ENCODE assay signal across 13 mouse cellular contexts in the genomic region with DNA sequence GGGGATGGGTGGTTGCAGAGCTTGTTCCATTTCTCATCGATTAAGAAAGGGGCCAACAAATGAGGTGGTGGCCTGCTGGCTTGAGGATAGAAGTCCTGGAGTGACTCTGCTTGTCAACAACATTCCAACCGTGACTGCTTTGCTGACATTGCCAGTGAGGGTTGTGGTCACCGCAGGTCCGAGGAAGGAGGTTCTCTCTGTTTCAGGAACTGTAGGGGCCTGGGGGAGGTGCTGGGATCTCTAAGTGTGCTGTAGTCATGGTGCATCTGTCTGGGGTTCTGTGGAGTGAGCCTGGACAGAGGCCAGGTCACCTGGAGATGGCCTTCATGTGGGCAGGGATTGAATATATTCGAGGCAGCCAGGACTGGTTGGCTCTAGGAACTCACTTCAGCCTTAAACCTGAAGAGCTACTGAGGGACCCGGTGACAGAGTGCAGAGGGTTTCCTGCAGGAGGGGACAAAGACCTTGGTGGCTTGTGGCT. TPM values are rescaled to one million over a fixed set of nuclear protein-coding genes. Genes with fewer than 3 reads are reported as not detected.
DNase-seq lines count a peak whose midpoint lies in the region; ATAC-seq and TF ChIP-seq lines count a peak whose summit lies in the region.
"Had no signal": no experiment of that assay in that cellular context is flagged by ENCODE, and none has a peak within 500 bp of the region (broad histone marks: within the 10 kb centered on the region; RNA-seq: fewer than 3 reads in every experiment).

No protein-coding gene starts in this region.

- H3K36me3 ChIP-seq in lung, postnatal 0 days (ENCODE audit: insufficient read depth, low read length) = no peaks in the 10 kb centered on the region
- H3K36me3 ChIP-seq: embryonic facial prominence, embryonic 15.5 days; lung, embryonic 15.5 days; neural tube, embryonic 13.5 days had no signal

- H3K4me2 ChIP-seq in lung, postnatal 0 days (replicated peaks; ENCODE audit: low read depth, low read length) = no peak overlapping the region
- H3K4me2 ChIP-seq: embryonic facial prominence, embryonic 15.5 days; lung, embryonic 15.5 days; neural tube, embryonic 13.5 days had no signal

- H3K4me1 ChIP-seq in lung, postnatal 0 days (ENCODE audit: insufficient read depth, low read depth, low read length) = peaks cover 23% of the 10 kb centered on the region
- H3K4me1 ChIP-seq in embryonic fibroblast, embryonic 13.5 days (ENCODE audit: control insufficient read depth, insufficient read depth, low read length) = peaks cover 23% of the 10 kb centered on the region

- no peak overlapping the region for H3K4me3 ChIP-seq in lung, postnatal 0 days (ENCODE audit: low read depth, low read length)
- H3K4me3 ChIP-seq in embryonic fibroblast, embryonic 13.5 days (ENCODE audit: insufficient read depth, low read length) = no peak overlapping the region
- H3K4me3 ChIP-seq: embryonic facial prominence, embryonic 15.5 days; lung, embryonic 15.5 days; neural tube, embryonic 13.5 days had no signal

- no peaks in the 10 kb centered on the region for H3K27me3 ChIP-seq in lung, postnatal 0 days (replicated peaks; ENCODE audit: insufficient read depth, low read length)
- H3K27me3 ChIP-seq: embryonic facial prominence, embryonic 15.5 days; lung, embryonic 15.5 days; neural tube, embryonic 13.5 days had no signal

- H3K9ac ChIP-seq in lung, postnatal 0 days (replicated peaks; ENCODE audit: low read depth) = no peak overlapping the region
- H3K9ac ChIP-seq: embryonic facial prominence, embryonic 15.5 days; lung, embryonic 15.5 days; neural tube, embryonic 13.5 days had no signal

- peak; percentile 11; the same call in 1 of the 2 replicates for ATAC-seq in lung, postnatal 0 days
- peak; percentile 41 for ATAC-seq in megakaryocyte, adult 5-6 weeks (ENCODE audit: poor library complexity, severe bottlenecking)

- H3K9me3 ChIP-seq in lung, postnatal 0 days (ENCODE audit: low read length) = no peaks in the 10 kb centered on the region
- H3K9me3 ChIP-seq: embryonic facial prominence, embryonic 15.5 days; lung, embryonic 15.5 days; neural tube, embryonic 13.5 days had no signal

- TF ChIP-seq EP300 in lung, postnatal 0 days (IDR thresholded peaks at IDR 0.05) = no peak

- H3K27ac ChIP-seq in lung, postnatal 0 days (ENCODE audit: low read length) = no peak overlapping the region
- H3K27ac ChIP-seq in embryonic fibroblast, embryonic 13.5 days (ENCODE audit: insufficient read depth, low read length) = peak overlapping the region; percentile 14; the same call in 1 of the 2 replicates
- H3K27ac ChIP-seq: embryonic facial prominence, embryonic 15.5 days; lung, embryonic 15.5 days had no signal

- peak; percentile 94 for DNase-seq in heart, adult 11 months
- no peak for DNase-seq in heart, adult 18-20 months
- peak; percentile 30 for DNase-seq in lung, postnatal 0 days (ENCODE audit: low spot score)
- DNase-seq in lung, postnatal 14 days = no peak
- DNase-seq in spleen, postnatal 14 days (ENCODE audit: low spot score in 2 of 2) = no peak
- no peak for DNase-seq in embryo, embryonic 11 days
- DNase-seq: spleen, adult 18-20 months; thymus, postnatal 4 days had no signal

- TF ChIP-seq POLR2A in embryonic fibroblast, embryonic 13.5 days (IDR thresholded peaks at IDR 0.05; ENCODE audit: low read depth, low read length) = no peak

- no peak for TF ChIP-seq CTCF in lung, postnatal 0 days (IDR thresholded peaks at IDR 0.05)
- TF ChIP-seq CTCF in embryonic fibroblast, embryonic 13.5 days (IDR thresholded peaks at IDR 0.05; ENCODE audit: borderline replicate concordance, insufficient read depth, low read length) = no peak

- 24% methylated on average over 6 of the region's 6 CpGs for WGBS in lung, postnatal 0 days

RNA-seq across cellular contexts. Expression of a gene that starts 25.8 kb away (rescaled TPM):
- 10 to 100 TPM; 32.6 to 32.7 TPM for total RNA-seq in heart, adult 18-20 months (2021)
- polyA plus RNA-seq in lung, postnatal 0 days (2015; fragmentation: Nextera tagmentation; extraction: Ambion mirVana) = 9.9 and 11.1 TPM in 2 replicates
- 18.0 and 31.4 TPM in 2 replicates for polyA plus RNA-seq in embryonic fibroblast, embryonic 13.5 days (2011; ENCODE audit: insufficient read length, low read depth, missing spikeins)
- 11.5 and 13.1 TPM in 2 replicates for total RNA-seq in megakaryocyte, adult 5-6 weeks (2015)
- 36.8 and 46.0 TPM in 2 replicates for total RNA-seq in megakaryocyte, adult 5-6 weeks (2017)

RNA-seq across cellular contexts. Expression of a gene that starts 49.7 kb away (rescaled TPM):
- total RNA-seq in heart, adult 18-20 months (2021) = 1 to 10 TPM; 5.0 to 5.1 TPM
- polyA plus RNA-seq in lung, postnatal 0 days (2015; fragmentation: Nextera tagmentation; extraction: Ambion mirVana) = 2.1 and 2.2 TPM in 2 replicates
- 0.20 and 0.91 TPM in 2 replicates for polyA plus RNA-seq in embryonic fibroblast, embryonic 13.5 days (2011; ENCODE audit: insufficient read length, low read depth, missing spikeins)
- total RNA-seq in megakaryocyte, adult 5-6 weeks (2015) = 1.0 and 1.2 TPM in 2 replicates
- 1.2 and 4.4 TPM in 2 replicates for total RNA-seq in megakaryocyte, adult 5-6 weeks (2017)

Comparison
In these comparisons a context has a peak if more than half of its experiments do, and no peak if none do; other contexts are left out.
1. DNase-seq: peak in heart, adult 11 months (single experiment) and lung, postnatal 0 days (single experiment); none in heart, adult 18-20 months (0 of 2), lung, postnatal 14 days (single experiment), spleen, postnatal 14 days (0 of 2) and embryo, embryonic 11 days (single experiment).